Mouse (Mus musculus) cortical plate, adult 2 months (tissue): Measurements from ENCODE around the gene Tmem129. TPM values are rescaled to one million over a fixed set of nuclear protein-coding genes. Genes with fewer than 3 reads are reported as not detected.

Source experiments
- H3K27ac ChIP-seq: fragments of 200-500 bp; 2 replicates; pipeline ENCODE4 v1.5.1; 2012; ENCODE audit warnings: low read length, control low read depth, inconsistent platforms; ENCODE audit not compliant: insufficient read depth
- H3K4me1 ChIP-seq: fragments of 200-500 bp; 2 replicates; pipeline ENCODE4 v1.6.1; 2011; ENCODE audit warnings: low read length; ENCODE audit not compliant: control insufficient read depth, insufficient read depth
- H3K4me3 ChIP-seq: fragments of 200-500 bp; 2 replicates; pipeline ENCODE4 v1.5.1; 2011; ENCODE audit warnings: mild to moderate bottlenecking, low read length, control low read depth; ENCODE audit not compliant: insufficient read depth
- CTCF ChIP-seq: fragments of 200-500 bp; IDR thresholded peaks from 2 replicates; pipeline ENCODE4 v1.5.1; 2011; ENCODE audit warnings: mild to moderate bottlenecking, control low read depth, low read length; ENCODE audit not compliant: insufficient read depth; ENCODE audit errors: extremely low read depth
- POLR2A ChIP-seq: fragments of 200-500 bp; IDR thresholded peaks from 2 replicates; pipeline ENCODE4 v1.6.1; 2011; ENCODE audit warnings: mild to moderate bottlenecking, low read length, control low read depth; ENCODE audit not compliant: insufficient read depth; ENCODE audit errors: extremely low read depth
- polyA plus RNA-seq: library from polyadenylated mRNA; depleted of rRNA; stranded (reverse); fragments of >200 nt; gene quantifications from 2 replicates; pipeline ENCODE4 v1.2.3, GENCODE M21; 2012

Gene Tmem129
- polyA plus RNA-seq, 1 experiment, result 37.1 TPM

DNA sequence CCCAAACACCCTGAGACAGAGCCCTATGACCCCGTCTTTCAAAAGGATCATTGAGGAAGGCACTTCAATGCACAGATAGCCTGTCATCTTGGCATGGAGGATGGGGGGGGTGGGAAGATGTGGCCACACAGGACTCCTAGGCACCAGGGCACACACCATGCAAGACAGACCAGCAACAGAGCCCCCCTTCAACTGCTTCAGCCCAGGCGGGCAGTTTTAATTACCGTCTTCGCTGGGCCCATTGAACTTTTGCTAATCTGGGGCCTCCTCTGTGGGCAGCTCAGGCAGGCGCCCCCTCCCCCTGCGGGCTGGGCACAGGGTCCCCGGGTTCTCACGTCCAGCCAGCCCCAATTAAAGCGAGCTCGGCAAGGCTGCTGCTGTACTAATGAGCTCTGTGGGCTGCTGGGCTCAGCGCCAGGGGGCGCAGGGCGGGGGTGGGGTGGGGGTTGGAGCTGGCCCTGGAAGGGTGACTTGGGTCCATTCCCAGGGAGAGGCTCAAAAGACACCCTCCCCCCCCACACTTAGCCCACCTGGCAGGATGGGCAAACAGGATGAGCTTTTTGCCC lies 39.8 kb upstream of the Tmem129 start:
- Histone ChIP-seq H3K4me1 (no peaks in the 10 kb centered on the region; the same call in 1 of the 2 replicates), H3K4me3 (no peak overlapping the region), H3K27ac (no peak overlapping the region)
- no peak for TF ChIP-seq POLR2A
- no peak for TF ChIP-seq CTCF

- Histone ChIP-seq H3K27ac (no peak overlapping the region), H3K4me1 (no peaks in the 10 kb centered on the region; the same call in 1 of the 2 replicates), H3K4me3 (no peak overlapping the region)
- TF ChIP-seq POLR2A, result no peak
- TF ChIP-seq CTCF, result no peak
These were observed 39.3 kb upstream of the Tmem129 start for GRCm38 (mm10) chr5:33697534-33697933.

DNA sequence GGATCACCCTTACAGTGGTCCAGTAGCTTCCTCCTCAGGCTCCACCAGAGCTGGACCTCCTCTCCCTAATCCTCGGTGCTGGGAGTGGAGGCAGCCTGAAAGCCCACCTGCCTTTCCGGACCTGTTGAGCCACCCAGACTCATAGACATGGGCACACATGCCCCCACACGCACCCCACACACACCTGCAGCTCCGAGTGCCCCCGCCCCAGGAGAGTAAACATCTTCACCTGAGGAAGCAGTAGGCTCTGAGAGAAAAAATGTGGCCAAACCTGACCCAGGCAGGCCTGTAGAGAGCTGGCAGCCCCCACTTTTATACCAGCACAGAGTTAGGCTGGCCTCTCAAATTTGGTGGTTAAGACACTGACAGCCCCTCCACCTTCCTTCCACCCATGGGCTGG lies 38.2 kb upstream of the Tmem129 start:
- Histone ChIP-seq H3K4me1 (no peaks in the 10 kb centered on the region; the same call in 1 of the 2 replicates), H3K27ac (no peak overlapping the region), H3K4me3 (no peak overlapping the region)
- no peak for TF ChIP-seq CTCF

DNA sequence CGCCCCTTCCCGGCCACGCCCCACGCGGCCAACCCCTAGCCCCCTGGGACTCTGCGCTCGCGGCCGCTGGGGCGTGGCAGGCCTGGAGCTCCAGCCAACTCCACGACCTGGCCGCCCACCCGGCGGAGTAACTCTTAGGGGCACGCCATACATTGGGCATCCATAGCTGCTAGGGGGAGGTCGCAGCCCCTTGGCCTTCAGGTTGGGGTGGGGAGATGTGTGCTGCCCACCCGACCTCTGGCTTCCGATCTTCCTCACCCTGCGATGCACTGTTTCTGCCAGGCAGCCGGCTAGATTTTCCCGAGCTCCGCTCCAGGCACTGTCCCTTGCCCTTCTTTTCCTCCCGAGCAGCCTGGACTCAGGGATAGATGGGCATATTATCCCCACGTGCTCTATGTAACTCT lies 37.5 kb upstream of the Tmem129 start:
- no peak overlapping the region for H3K27ac ChIP-seq
- no peaks in the 10 kb centered on the region; the same call in 1 of the 2 replicates for H3K4me1 ChIP-seq
- TF ChIP-seq CTCF (no peak), POLR2A (no peak)
- H3K4me3 ChIP-seq, result no peak overlapping the region

DNA sequence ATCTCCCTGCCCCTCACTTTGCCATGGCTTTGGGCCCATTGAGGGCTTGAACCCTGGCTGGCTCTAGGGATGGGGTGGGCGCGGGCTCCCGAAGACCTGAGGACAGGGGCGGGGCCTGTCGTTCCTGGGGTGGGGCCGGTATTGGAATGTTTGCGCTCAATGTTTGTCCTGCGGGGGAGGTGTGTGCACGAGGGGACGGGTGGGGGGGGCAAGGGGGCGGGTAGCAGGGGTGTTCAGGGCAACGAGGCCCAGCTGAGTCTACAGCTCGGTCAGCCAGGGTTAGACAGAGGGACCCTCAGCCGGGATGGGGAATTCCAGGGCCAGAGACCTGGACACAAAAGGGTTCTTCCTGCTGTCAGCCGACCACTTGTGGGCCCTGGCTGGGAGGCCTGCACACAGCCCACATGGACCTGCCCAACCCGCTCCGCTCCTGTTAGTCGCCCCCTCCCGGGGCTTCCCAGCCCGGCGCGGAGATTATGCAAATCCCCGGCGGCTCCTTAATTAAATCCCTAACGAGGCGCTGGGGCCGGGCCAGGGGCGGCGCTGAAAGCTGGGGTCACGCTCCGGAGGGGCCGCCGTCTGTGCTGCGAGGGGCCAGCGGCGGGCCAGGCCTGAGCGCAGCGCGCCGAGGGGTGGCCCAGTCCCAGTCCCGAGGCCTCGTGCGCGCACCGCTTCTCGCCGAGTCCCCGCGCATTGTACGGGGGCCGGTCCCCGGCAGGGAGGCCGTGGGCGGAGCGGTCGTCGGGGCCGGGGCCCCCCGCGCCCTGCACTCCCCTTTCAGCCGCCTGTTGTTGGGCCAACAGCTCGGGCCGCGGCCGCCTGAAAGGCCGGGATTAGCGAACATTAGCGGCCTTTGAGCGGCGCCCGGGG lies 36.9 kb upstream of the Tmem129 start:
- TF ChIP-seq CTCF, result no peak
- TF ChIP-seq POLR2A, result no peak
- Histone ChIP-seq H3K4me3 (no peak overlapping the region), H3K27ac (no peak overlapping the region), H3K4me1 (no peaks in the 10 kb centered on the region; the same call in 1 of the 2 replicates)

DNA sequence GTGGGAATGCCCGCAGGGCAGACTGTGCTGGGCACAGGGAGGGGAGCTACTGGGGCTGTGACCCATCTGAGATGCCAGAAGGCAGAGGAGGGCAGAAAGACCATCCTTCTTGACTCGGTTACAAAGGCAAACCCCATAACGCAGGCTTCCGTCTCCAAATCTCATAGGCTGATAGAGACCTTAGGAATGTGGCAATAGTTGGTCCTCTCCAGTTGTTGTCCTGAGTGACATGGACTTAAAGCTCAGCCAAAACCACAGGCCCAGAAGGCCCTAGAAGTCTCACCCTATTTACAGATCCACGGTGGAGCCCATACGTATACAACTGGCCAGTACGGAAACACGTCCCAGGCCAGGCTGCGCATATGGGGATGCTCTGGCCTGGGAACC lies 36.2 kb upstream of the Tmem129 start:
- TF ChIP-seq POLR2A (no peak), CTCF (no peak)
- H3K4me1 ChIP-seq, result no peaks in the 10 kb centered on the region; the same call in 1 of the 2 replicates
- no peak overlapping the region for H3K4me3 ChIP-seq
- no peak overlapping the region for H3K27ac ChIP-seq

GRCm38 (mm10) chr5:33692393-33692792 lies 34.2 kb upstream of the Tmem129 start:
- TF ChIP-seq CTCF (no peak), POLR2A (no peak)
- no peak overlapping the region for H3K27ac ChIP-seq
- H3K4me1 ChIP-seq, result no peaks in the 10 kb centered on the region
- H3K4me3 ChIP-seq, result no peak overlapping the region

DNA sequence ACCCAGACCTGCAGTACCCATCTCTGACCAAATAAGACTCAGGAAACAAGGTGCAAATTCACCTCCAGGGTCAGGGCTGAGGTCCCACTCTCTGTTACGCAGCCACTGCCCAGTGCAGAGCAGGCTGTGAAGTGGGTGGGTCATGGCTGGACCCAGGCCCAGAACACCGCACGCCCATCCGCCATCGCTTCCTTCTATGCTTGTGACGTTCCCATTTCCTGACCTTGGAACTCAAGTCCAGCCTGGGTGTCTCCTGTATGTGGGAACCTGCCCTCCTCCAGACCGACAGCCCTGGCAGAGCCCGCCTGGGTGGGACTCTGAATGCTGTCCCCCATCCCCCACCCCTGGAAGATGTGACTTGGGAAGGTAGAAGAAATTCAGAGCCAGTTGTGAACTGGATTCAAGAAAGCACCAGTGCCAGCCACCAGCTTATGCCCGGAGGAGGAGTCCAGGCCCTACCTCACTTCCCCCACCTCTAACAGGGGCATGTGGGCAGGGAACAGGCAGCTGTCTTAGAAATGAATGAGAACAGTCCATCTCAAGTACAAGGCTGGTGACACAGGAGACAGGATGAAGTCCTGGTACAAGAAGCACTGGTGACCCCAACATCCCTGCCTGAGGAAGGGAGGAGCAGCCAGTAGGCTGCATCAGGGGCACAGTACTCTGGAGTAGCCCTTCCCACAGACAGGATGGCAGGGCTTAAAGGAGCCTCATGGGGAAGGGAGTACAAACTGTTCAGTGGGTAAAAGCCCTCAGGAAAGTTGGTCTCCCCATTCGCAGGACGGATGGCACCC lies 31.8 kb upstream of the Tmem129 start:
- H3K4me3 ChIP-seq, result no peak overlapping the region
- no peaks in the 10 kb centered on the region for H3K4me1 ChIP-seq
- no peak overlapping the region for H3K27ac ChIP-seq
- TF ChIP-seq POLR2A, result no peak

DNA sequence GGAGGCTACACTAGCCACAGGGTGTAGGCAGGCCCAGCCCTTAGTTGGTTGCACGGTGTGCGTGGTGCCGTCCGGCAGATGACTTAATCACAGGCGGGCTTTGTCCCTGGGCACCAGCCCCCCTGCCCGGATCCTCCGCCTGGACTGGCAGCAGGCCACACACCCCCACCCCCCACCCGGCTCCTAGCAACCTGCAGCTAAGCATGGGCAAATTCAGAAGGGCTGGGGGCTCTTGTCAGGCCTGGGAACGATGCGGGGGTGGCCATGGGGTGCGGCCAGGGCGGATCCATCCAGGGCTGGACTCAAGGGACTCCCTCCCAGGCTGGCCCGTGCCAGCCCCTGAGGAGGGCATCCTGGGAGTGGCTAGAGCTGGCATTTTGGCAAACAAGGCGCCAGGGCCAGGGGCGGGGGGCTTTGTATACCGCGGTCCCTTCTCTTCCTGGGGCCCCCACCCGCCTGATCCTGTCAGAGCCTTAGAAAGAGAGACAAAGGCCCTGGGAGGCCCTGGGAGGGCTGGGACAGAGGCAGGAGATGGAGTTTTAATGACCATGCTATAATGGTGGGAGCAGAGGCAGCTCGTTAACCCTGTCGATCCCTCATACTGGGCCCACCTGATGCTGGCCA lies 31.1 kb upstream of the Tmem129 start:
- no peak for TF ChIP-seq POLR2A
- TF ChIP-seq CTCF, result no peak
- H3K4me1 ChIP-seq, result no peaks in the 10 kb centered on the region
- no peak overlapping the region for H3K4me3 ChIP-seq
- H3K27ac ChIP-seq, result no peak overlapping the region
